Mouse (Mus musculus) stomach, postnatal 0 days (tissue): ENCODE measurements around the gene Cd44.

Source experiments
- CTCF ChIP-seq: IDR thresholded peaks from 2 replicates; pipeline ENCODE4 v1.5.1; 2016; ENCODE audit warnings: antibody characterized with exemption, low read depth, mild to moderate bottlenecking, moderate library complexity
- EP300 ChIP-seq: optimal IDR thresholded peaks from 2 replicates; pipeline ENCODE3; 2016; ENCODE audit warnings: antibody characterized with exemption

DNA sequence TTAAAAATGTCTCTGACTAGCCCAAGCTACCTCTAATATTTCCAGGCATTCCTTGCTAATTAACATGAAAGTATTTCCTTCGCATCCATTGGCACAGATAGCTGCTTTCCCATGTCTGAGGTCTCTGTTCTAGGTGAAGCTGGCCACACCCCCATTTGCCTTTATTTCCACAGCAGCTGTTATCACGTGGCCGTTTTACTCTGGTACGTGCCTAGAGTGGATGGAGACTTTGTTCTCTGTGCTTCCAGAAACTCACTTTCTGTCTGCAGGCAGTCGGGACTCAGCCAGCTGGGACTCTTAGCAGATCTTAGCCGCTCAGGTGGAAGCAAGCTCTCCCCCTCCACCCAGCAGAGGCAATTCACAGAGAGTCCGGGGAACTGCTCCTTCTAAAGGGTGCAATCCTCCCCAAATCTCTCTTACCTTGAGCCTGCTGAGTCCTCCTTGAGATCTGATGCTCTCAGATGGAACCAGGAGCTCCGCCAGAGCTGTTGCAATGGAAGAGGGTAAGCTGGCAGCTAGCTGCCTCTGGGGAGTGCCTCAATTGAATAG lies 39.4 kb upstream of the Cd44 start:
- no peak for TF ChIP-seq EP300
- no peak for TF ChIP-seq CTCF
